8 mouse cellular contexts compared by ENCODE assay signal in genomic region chr4:139641829-139642425, GRCm38 (mm10). TPM values are rescaled to one million over a fixed set of nuclear protein-coding genes. Genes with fewer than 3 reads are reported as not detected.
DNase-seq lines count a peak whose midpoint lies in the region; ATAC-seq lines count a peak whose summit lies in the region.

No protein-coding gene starts in this region.

- H3K27me3 ChIP-seq in lung, embryonic 15.5 days: 0 out of 2 replicates have a peak, but pooled peaks cover 10% of the 10 kb centered on the region
- H3K27me3 ChIP-seq in embryonic facial prominence, embryonic 10.5 days (replicated peaks; ENCODE audit: low read depth, poor library complexity, severe bottlenecking): peaks cover 42% of the 10 kb centered on the region
- H3K27me3 ChIP-seq in intestine, embryonic 14.5 days (replicated peaks; ENCODE audit: control insufficient read depth, insufficient read depth, low read length): peaks cover 25% of the 10 kb centered on the region

- DNase-seq in lung, postnatal 14 days: no peak
- peak; percentile 58 for DNase-seq in embryonic facial prominence, embryonic 10.5 days (ENCODE audit: low spot score)
- peak; percentile 59 for DNase-seq in intestine, embryonic 14.5 days (ENCODE audit: low spot score)
- DNase-seq in retina, embryonic 14.5 days (ENCODE audit: low spot score): peak; percentile 59
- no peak for DNase-seq in layer of hippocampus, adult 9-10 months (ENCODE audit: low spot score)
- DNase-seq in kidney, adult 18-20 months: no peak
- DNase-seq in c-Kit-positive CD71-positive TER-119-positive erythroid progenitor cells, embryonic 14.5 days (ENCODE audit: low spot score): no peak

- H3K4me1 ChIP-seq in lung, embryonic 15.5 days: peaks cover 13% of the 10 kb centered on the region
- H3K4me1 ChIP-seq in embryonic facial prominence, embryonic 10.5 days: peaks cover 28% of the 10 kb centered on the region
- peaks cover 11% of the 10 kb centered on the region; the same call in 1 of the 2 replicates for H3K4me1 ChIP-seq in intestine, embryonic 14.5 days (replicated peaks; ENCODE audit: control insufficient read depth, insufficient read depth, low read length)

- H3K27ac ChIP-seq in lung, embryonic 15.5 days: 0 out of 2 replicates have a peak overlapping the region, but pooled peaks have one; percentile 35
- peak overlapping the region; percentile 54; the same call in 1 of the 2 replicates for H3K27ac ChIP-seq in embryonic facial prominence, embryonic 10.5 days (replicated peaks)
- no peak overlapping the region for H3K27ac ChIP-seq in intestine, embryonic 14.5 days (ENCODE audit: low read depth)

- H3K9me3 ChIP-seq in lung, embryonic 15.5 days: no peaks in the 10 kb centered on the region
- no peaks in the 10 kb centered on the region for H3K9me3 ChIP-seq in embryonic facial prominence, embryonic 10.5 days
- H3K9me3 ChIP-seq in intestine, embryonic 14.5 days (ENCODE audit: control insufficient read depth, low read length): no peaks in the 10 kb centered on the region

- H3K4me2 ChIP-seq in lung, embryonic 15.5 days: peak overlapping the region; percentile 62
- peak overlapping the region; percentile 46 for H3K4me2 ChIP-seq in intestine, embryonic 14.5 days (ENCODE audit: low read length)

- 0 out of 2 replicates have a peak, but pooled peaks cover 4% of the 10 kb centered on the region for H3K36me3 ChIP-seq in lung, embryonic 15.5 days
- peaks cover 24% of the 10 kb centered on the region for H3K36me3 ChIP-seq in embryonic facial prominence, embryonic 10.5 days (replicated peaks)
- no peaks in the 10 kb centered on the region for H3K36me3 ChIP-seq in intestine, embryonic 14.5 days (ENCODE audit: control insufficient read depth, insufficient read depth, low read length)

- 4% methylated on average over 30 of the region's 30 CpGs for WGBS in lung, embryonic 15.5 days
- WGBS in embryonic facial prominence, embryonic 10.5 days: 3% methylated on average over 30 of the region's 30 CpGs
- WGBS in intestine, embryonic 14.5 days: 3% methylated on average over 29 of the region's 30 CpGs

- no peak for ATAC-seq in lung, embryonic 15.5 days (ENCODE audit: borderline replicate concordance, extremely low read depth, low FRiP score, low TSS enrichment)
- no peak; the same call in 1 of the 2 replicates for ATAC-seq in intestine, embryonic 14.5 days (replicated peaks; ENCODE audit: low FRiP score, low TSS enrichment, low read depth)

- H3K9ac ChIP-seq in lung, embryonic 15.5 days: no peak overlapping the region
- H3K9ac ChIP-seq in intestine, embryonic 14.5 days (ENCODE audit: low read length): no peak overlapping the region

- H3K4me3 ChIP-seq in lung, embryonic 15.5 days: peak overlapping the region; percentile 26; the same call in 1 of the 2 replicates
- peak overlapping the region; percentile 50 for H3K4me3 ChIP-seq in embryonic facial prominence, embryonic 10.5 days
- peak overlapping the region; percentile 8; the same call in 1 of the 2 replicates for H3K4me3 ChIP-seq in intestine, embryonic 14.5 days (ENCODE audit: low read depth, low read length)

RNA-seq across cellular contexts. Expression of gene Tas1r2, which starts 11.4 kb away (rescaled TPM):
- polyA plus RNA-seq in lung, embryonic 15.5 days (2015; fragmentation: Nextera tagmentation; extraction: Ambion mirVana): not detected in 2 replicates
- polyA plus RNA-seq in embryonic facial prominence, embryonic 10.5 days (2016; fragmentation: Nextera tagmentation; extraction: Ambion mirVana): not detected in 2 replicates
- polyA plus RNA-seq in intestine, embryonic 14.5 days (2014; fragmentation: Nextera tagmentation; extraction: Ambion mirVana): not detected in 2 replicates

RNA-seq across cellular contexts. Expression of gene Aldh4a1, which starts 19.3 kb away (rescaled TPM):
- polyA plus RNA-seq in lung, embryonic 15.5 days (2015; fragmentation: Nextera tagmentation; extraction: Ambion mirVana): 25.3 and 27.4 TPM in 2 replicates
- 24.4 and 25.1 TPM in 2 replicates for polyA plus RNA-seq in embryonic facial prominence, embryonic 10.5 days (2016; fragmentation: Nextera tagmentation; extraction: Ambion mirVana)
- polyA plus RNA-seq in intestine, embryonic 14.5 days (2014; fragmentation: Nextera tagmentation; extraction: Ambion mirVana): 10.1 and 11.0 TPM in 2 replicates

RNA-seq across cellular contexts. Expression of gene Gm21969, which starts 38.9 kb away (rescaled TPM):
- not detected in 2 replicates for polyA plus RNA-seq in lung, embryonic 15.5 days (2015; fragmentation: Nextera tagmentation; extraction: Ambion mirVana)
- polyA plus RNA-seq in embryonic facial prominence, embryonic 10.5 days (2016; fragmentation: Nextera tagmentation; extraction: Ambion mirVana): not detected in 2 replicates
- polyA plus RNA-seq in intestine, embryonic 14.5 days (2014; fragmentation: Nextera tagmentation; extraction: Ambion mirVana): not detected in 2 replicates

Comparison
In these comparisons a context has a peak if more than half of its experiments do, and no peak if none do; other contexts are left out.
1. DNase-seq: peak in embryonic facial prominence, embryonic 10.5 days (single experiment), intestine, embryonic 14.5 days (single experiment) and retina, embryonic 14.5 days (single experiment); none in lung, postnatal 14 days (single experiment), layer of hippocampus, adult 9-10 months (single experiment), kidney, adult 18-20 months (single experiment) and c-Kit-positive CD71-positive TER-119-positive erythroid progenitor cells, embryonic 14.5 days (single experiment).
2. Peak in every context shown above with its lines, with median percentiles within 50 percentile points of each other: H3K4me3 ChIP-seq.